Mouse (Mus musculus): ENCODE data around the gene Fam189a2. TPM values are rescaled to one million over a fixed set of nuclear protein-coding genes. Genes with fewer than 3 reads are reported as not detected.

Fam189a2 gene
- total and polyA plus RNA-seq, 2 experiments from 2014 or later: 2.5 to 16.9 TPM

DNA sequence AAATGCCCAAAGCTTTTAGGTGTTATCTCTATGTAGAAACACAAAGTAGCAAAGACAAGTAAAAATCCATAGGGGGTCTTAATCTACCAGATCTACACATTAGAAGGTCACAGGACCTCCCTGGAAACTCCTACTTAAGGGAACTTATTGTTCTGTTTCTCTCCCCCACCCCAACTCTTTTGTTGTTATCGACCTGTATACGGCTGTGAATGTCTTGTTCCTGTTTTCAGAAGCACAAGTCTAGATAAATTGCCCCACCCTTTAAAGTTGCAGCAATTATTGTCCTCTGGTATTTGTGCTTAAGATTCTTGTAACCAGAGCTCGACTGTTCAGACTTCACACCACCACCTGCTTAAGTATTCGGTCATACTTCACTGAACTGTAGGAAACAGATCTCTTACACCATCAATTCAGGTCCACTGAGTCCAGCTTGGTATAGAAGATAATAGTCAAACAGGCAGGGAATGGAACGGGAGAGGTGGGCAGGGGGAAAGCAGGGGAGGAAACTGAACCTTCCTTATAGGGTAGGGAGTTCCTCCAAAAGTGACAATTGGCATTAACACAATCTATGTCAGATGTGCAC is 1.9 kb upstream of the Fam189a2 start:
- H3K27me3 ChIP-seq (ENCODE audit: insufficient read depth, low read length): peaks cover 9% of the 10 kb centered on the region
- no peak overlapping the region for H3K4me2 ChIP-seq (ENCODE audit: low read depth, low read length, poor library complexity, severe bottlenecking)
- no peak for TF ChIP-seq CTCF (IDR thresholded peaks at IDR 0.05)
- no peaks in the 10 kb centered on the region for H3K36me3 ChIP-seq (ENCODE audit: insufficient read depth, low read length)
- H3K27ac ChIP-seq (ENCODE audit: low read depth, low read length): no peak overlapping the region
- no peak overlapping the region for H3K4me3 ChIP-seq (ENCODE audit: low read depth, low read length)
- DNase-seq (ENCODE audit: low spot score) (no peak), ATAC-seq (ENCODE audit: low FRiP score) (no peak)
- no peak overlapping the region for H3K9ac ChIP-seq (replicated peaks; ENCODE audit: low read length, poor library complexity, severe bottlenecking)
- 0 out of 2 replicates have a peak, but pooled peaks cover 9% of the 10 kb centered on the region for H3K4me1 ChIP-seq (ENCODE audit: insufficient read depth, low read length)
- H3K9me3 ChIP-seq (ENCODE audit: low read length): no peaks in the 10 kb centered on the region
- 34% methylated on average over 5 of the region's 5 CpGs for WGBS

GRCm38 (mm10) chr19:24030511-24030870 is 328 bp downstream of the Fam189a2 start:
- H3K36me3 ChIP-seq (ENCODE audit: insufficient read depth, low read length): no peaks in the 10 kb centered on the region
- H3K9me3 ChIP-seq (ENCODE audit: low read length): no peaks in the 10 kb centered on the region
- H3K4me2 ChIP-seq (ENCODE audit: low read depth, low read length, poor library complexity, severe bottlenecking): peak overlapping the region; percentile 89
- H3K9ac ChIP-seq (replicated peaks; ENCODE audit: low read length, poor library complexity, severe bottlenecking): peak overlapping the region; percentile 80
- ATAC-seq (ENCODE audit: low FRiP score) (peak; percentile 79), DNase-seq (ENCODE audit: low spot score) (peak; percentile 45)
- H3K27ac ChIP-seq (ENCODE audit: low read depth, low read length): peak overlapping the region; percentile 55
- peaks cover 9% of the 10 kb centered on the region for H3K27me3 ChIP-seq (ENCODE audit: insufficient read depth, low read length)
- peak; percentile 26; the same call in 1 of the 2 replicates for TF ChIP-seq CTCF (IDR thresholded peaks at IDR 0.05)
- WGBS: 2% methylated on average over 28 of the region's 49 CpGs
- H3K4me1 ChIP-seq (ENCODE audit: insufficient read depth, low read length): 0 out of 2 replicates have a peak, but pooled peaks cover 9% of the 10 kb centered on the region
- H3K4me3 ChIP-seq (ENCODE audit: low read depth, low read length): peak overlapping the region; percentile 73

DNA sequence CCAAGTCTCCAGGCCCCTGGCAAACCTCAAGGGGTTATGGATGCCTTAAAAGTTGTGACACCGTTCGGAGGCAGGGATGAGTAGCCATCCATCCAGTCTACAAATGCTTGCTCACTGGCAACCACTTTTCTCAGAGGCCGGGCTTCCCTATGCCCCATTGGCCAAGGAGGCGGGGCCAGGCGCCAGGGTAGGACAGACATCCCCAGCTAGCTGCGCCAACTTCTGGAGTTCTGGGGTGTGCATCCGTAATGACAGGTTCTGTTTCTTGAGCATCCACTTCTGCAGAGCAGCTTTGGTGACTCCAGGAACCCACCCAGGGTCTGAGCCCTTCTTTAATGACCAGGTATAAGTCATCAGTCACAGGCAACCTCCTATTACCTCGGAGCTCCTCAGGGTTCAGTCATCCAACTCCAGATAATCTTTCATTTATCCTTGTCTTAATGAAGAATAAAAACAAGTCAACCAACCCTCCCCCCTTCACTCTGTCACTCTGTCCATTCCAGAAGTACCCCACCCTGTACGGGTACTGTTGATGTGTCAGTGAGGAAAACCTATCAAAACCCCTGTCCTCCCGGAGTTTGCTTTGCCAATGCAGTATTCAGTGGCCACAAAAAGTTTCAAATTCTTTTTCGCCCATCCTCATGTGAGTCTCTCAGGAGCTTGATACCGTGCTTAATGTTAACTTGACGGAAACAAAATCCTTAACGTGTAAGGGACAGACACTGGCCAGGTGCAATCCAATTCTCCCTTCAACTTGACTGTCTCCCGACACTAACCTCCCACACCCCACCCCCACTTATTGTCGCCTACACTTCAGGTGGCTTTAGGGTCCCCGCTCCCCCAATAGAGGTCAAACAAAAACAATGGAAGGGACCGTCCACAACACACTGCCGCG is 956 bp downstream of the Fam189a2 start:
- WGBS: 10% methylated on average over 20 of the region's 20 CpGs
- Histone ChIP-seq H3K4me1 (ENCODE audit: insufficient read depth, low read length) (0 out of 2 replicates have a peak, but pooled peaks cover 9% of the 10 kb centered on the region), H3K9me3 (ENCODE audit: low read length) (no peaks in the 10 kb centered on the region), H3K4me2 (ENCODE audit: low read depth, low read length, poor library complexity, severe bottlenecking) (peak overlapping the region; percentile 89), H3K27me3 (ENCODE audit: insufficient read depth, low read length) (peaks cover 9% of the 10 kb centered on the region), H3K9ac (replicated peaks; ENCODE audit: low read length, poor library complexity, severe bottlenecking) (peak overlapping the region; percentile 80), H3K36me3 (ENCODE audit: insufficient read depth, low read length) (no peaks in the 10 kb centered on the region), H3K27ac (ENCODE audit: low read depth, low read length) (peak overlapping the region; percentile 55; the same call in 1 of the 2 replicates), H3K4me3 (ENCODE audit: low read depth, low read length) (peak overlapping the region; percentile 73)
- TF ChIP-seq CTCF (IDR thresholded peaks at IDR 0.05): no peak
- DNase-seq (ENCODE audit: low spot score) (peak; percentile 8), ATAC-seq (ENCODE audit: low FRiP score) (no peak; the same call in 1 of the 2 replicates)

GRCm38 (mm10) chr19:24025876-24026275 is 4.9 kb downstream of the Fam189a2 start:
- H3K4me1 ChIP-seq (ENCODE audit: insufficient read depth, low read length): 0 out of 2 replicates have a peak, but pooled peaks cover 9% of the 10 kb centered on the region
- TF ChIP-seq CTCF (IDR thresholded peaks at IDR 0.05): no peak

GRCm38 (mm10) chr19:24024667-24025066 is 6.2 kb downstream of the Fam189a2 start:
- TF ChIP-seq CTCF (IDR thresholded peaks at IDR 0.05): no peak
- H3K4me1 ChIP-seq (ENCODE audit: insufficient read depth, low read length): 0 out of 2 replicates have a peak, but pooled peaks cover 3% of the 10 kb centered on the region
- no peaks in the 10 kb centered on the region for H3K9me3 ChIP-seq (ENCODE audit: low read length)
- no peak overlapping the region for H3K27ac ChIP-seq (ENCODE audit: low read depth, low read length)
- H3K9ac ChIP-seq (replicated peaks; ENCODE audit: low read length, poor library complexity, severe bottlenecking): no peak overlapping the region
- no peak overlapping the region for H3K4me2 ChIP-seq (ENCODE audit: low read depth, low read length, poor library complexity, severe bottlenecking)
- H3K4me3 ChIP-seq (ENCODE audit: low read depth, low read length): no peak overlapping the region
- 27% methylated on average over 1 of the region's 1 CpGs for WGBS
- no peak for DNase-seq (ENCODE audit: low spot score)
- no peaks in the 10 kb centered on the region for H3K27me3 ChIP-seq (ENCODE audit: insufficient read depth, low read length)
- no peak for ATAC-seq (ENCODE audit: low FRiP score)
- no peaks in the 10 kb centered on the region for H3K36me3 ChIP-seq (ENCODE audit: insufficient read depth, low read length)

More at GRCm38 (mm10) chr19:24025876-24026275, 4.9 kb downstream of the Fam189a2 start:
- H3K4me3 ChIP-seq (ENCODE audit: low read depth, low read length): no peak overlapping the region
- no peak for ATAC-seq (ENCODE audit: low FRiP score)
- no peaks in the 10 kb centered on the region for H3K9me3 ChIP-seq (ENCODE audit: low read length)
- DNase-seq (ENCODE audit: low spot score): peak; percentile 12
- no peak overlapping the region for H3K9ac ChIP-seq (replicated peaks; ENCODE audit: low read length, poor library complexity, severe bottlenecking)
- no peaks in the 10 kb centered on the region for H3K27me3 ChIP-seq (ENCODE audit: insufficient read depth, low read length)
- 33% methylated on average over 5 of the region's 5 CpGs for WGBS
- no peaks in the 10 kb centered on the region for H3K36me3 ChIP-seq (ENCODE audit: insufficient read depth, low read length)
- no peak overlapping the region for H3K4me2 ChIP-seq (ENCODE audit: low read depth, low read length, poor library complexity, severe bottlenecking)
- H3K27ac ChIP-seq (ENCODE audit: low read depth, low read length): no peak overlapping the region

DNA sequence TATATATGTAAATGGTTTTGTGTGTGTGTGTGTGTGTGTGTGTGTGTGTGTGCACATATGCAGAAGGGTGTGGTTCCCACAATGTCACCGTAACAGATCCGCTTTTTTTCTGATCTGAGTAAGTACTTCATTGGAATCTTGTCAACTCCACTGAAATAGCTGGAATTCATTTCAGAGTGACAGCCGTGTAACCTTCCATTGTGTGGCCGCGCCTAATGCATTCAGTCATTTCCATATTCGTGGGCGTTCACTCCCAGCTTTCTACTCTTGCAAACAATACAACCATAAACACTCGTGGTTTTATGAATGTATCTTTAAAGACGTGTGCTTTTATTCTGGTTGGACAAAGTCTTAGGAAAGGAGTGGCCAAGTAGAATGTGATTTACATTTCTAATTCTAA is 6.7 kb downstream of the Fam189a2 start:
- H3K9me3 ChIP-seq (ENCODE audit: low read length): no peaks in the 10 kb centered on the region
- no peak overlapping the region for H3K27ac ChIP-seq (ENCODE audit: low read depth, low read length)
- DNase-seq (ENCODE audit: low spot score): peak; percentile 5
- H3K4me2 ChIP-seq (ENCODE audit: low read depth, low read length, poor library complexity, severe bottlenecking): no peak overlapping the region
- H3K36me3 ChIP-seq (ENCODE audit: insufficient read depth, low read length): no peaks in the 10 kb centered on the region
- no peak overlapping the region for H3K9ac ChIP-seq (replicated peaks; ENCODE audit: low read length, poor library complexity, severe bottlenecking)
- 15% methylated on average over 9 of the region's 9 CpGs for WGBS
- no peaks in the 10 kb centered on the region for H3K4me1 ChIP-seq (ENCODE audit: insufficient read depth, low read length)
- no peak for TF ChIP-seq CTCF (IDR thresholded peaks at IDR 0.05)
- no peak for ATAC-seq (ENCODE audit: low FRiP score)
- H3K27me3 ChIP-seq (ENCODE audit: insufficient read depth, low read length): no peaks in the 10 kb centered on the region
- H3K4me3 ChIP-seq (ENCODE audit: low read depth, low read length): no peak overlapping the region

Measured in midbrain, postnatal 0 days (tissue).